Mouse (Mus musculus): ENCODE data around the gene Ctsd. TPM values are rescaled to one million over a fixed set of nuclear protein-coding genes. Genes with fewer than 3 reads are reported as not detected.
A peak's percentile ranks its signal among the peaks of the same experiment; 100 is the strongest.

Ctsd gene
- total RNA-seq, 2 experiments from 2014 or later = 252 to 270 TPM

DNA sequence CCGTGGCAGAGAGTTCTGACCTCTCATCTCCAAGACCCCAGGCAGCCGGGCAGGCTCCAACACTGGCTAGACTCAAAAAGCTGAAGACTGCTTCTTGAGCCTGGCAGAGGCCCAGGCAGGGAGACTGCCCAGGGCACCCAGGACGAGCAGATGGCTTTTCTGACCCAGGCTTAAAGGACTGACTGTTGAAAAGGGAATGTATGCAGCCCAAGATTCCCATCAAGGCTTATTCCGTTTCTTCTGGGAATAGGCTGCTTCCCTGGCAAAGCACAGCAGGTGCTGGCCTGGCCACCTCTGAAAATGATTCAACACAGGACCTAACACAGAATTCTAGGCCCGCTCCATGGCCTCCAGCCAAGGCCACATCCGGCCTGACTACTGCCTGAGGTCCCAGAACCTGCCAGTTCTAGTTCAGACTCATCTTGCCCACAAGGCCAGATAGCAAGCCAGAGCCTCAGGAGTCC, 12.5 kb downstream of the Ctsd start:
- peak in 1 of 2 experiments; percentile 45 for DNase-seq (ENCODE audit: low spot score in 2 of 2)

GRCm38 (mm10) chr7:142374413-142375015, 13.3 kb downstream of the Ctsd start:
- no peak for DNase-seq (ENCODE audit: low spot score in 2 of 2)

GRCm38 (mm10) chr7:142373641-142374412, 14.0 kb downstream of the Ctsd start, which contains the start of gene Ifitm10:
TSS of gene Ifitm10 (minus strand) at chr7:142373753.
- no peak for DNase-seq (ENCODE audit: low spot score in 2 of 2)

DNA sequence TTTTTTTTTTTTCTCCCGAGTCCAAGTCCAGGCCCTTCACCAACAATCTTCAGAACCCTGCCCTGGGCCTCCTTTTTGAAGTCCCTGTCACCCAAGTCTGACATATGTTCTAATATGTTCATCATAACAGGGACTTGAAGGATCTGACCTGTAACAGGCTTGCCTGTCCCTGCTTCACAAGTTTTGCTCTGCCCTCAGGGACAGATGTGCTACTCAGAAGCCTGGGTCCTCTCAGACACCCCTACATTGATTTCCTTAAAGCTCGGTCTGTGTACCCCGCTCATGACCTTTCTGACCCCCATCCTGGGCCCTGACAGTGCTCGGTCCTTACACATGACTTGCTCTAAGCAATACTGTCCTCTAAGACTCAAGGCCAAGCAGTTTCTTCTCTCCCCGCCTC, 14.8 kb downstream of the Ctsd start:
- DNase-seq (ENCODE audit: low spot score in 2 of 2) = no peak

GRCm38 (mm10) chr7:142371768-142372661, 15.8 kb downstream of the Ctsd start:
- DNase-seq (ENCODE audit: low spot score in 2 of 2) = peak in 1 of 2 experiments; percentile 34

GRCm38 (mm10) chr7:142371398-142371767, 16.5 kb downstream of the Ctsd start:
- DNase-seq (ENCODE audit: low spot score in 2 of 2) = peak; percentile 72

GRCm38 (mm10) chr7:142370937-142371336, 16.9 kb downstream of the Ctsd start:
- no peak for DNase-seq (ENCODE audit: low spot score in 2 of 2)

GRCm38 (mm10) chr7:142369820-142370219, 18.0 kb downstream of the Ctsd start:
- no peak for DNase-seq (ENCODE audit: low spot score in 2 of 2)

GRCm38 (mm10) chr7:142368856-142369255, 19.0 kb downstream of the Ctsd start:
- peak; percentile 50 to 60 for DNase-seq (ENCODE audit: low spot score in 2 of 2)

DNA sequence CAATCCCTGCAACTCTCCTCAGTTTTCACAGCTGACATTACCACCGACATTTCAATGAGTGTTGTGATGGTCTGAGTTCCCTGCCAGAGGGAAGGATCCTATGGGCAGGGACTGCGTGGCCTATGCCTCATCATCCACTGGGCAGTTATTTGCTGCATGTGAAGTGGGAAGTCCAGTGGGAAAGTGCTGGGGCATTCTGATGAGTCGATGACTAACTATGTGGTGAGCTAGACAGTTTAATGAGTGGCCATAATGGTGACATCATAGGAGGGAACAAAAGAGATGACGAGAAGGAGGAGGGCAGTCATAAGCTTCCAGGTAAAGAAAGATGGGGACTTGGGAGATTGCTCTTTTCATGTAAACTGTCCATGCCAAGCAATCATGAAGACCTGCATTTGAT, 24.7 kb downstream of the Ctsd start:
- no peak for DNase-seq (ENCODE audit: low spot score in 2 of 2)

DNA sequence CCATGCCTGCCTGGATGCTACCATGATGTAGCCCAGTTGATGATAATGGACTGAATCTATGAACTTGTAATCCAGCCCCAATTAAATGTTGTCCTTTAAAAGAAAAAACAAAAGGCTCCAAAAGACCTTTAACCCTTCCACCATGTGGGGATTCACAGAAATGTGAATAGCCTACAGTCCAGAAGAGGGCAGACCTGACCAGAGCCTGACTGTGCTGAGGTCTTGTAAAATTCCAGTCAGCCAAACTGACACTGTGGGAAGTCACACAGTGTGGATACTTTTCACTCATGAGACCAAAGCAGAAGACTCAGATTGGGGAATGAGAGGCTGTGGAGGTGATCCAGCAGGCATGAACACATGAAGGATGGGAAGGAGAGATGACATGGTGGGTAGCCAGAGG, 27.1 kb downstream of the Ctsd start:
- DNase-seq (ENCODE audit: low spot score in 2 of 2) = no peak

GRCm38 (mm10) chr7:142359129-142359528, 28.7 kb downstream of the Ctsd start:
- no peak for DNase-seq (ENCODE audit: low spot score in 2 of 2)

- no peak for DNase-seq (ENCODE audit: low spot score in 2 of 2)
Observed at GRCm38 (mm10) chr7:142357566-142357965, 30.3 kb downstream of the Ctsd start.

DNA sequence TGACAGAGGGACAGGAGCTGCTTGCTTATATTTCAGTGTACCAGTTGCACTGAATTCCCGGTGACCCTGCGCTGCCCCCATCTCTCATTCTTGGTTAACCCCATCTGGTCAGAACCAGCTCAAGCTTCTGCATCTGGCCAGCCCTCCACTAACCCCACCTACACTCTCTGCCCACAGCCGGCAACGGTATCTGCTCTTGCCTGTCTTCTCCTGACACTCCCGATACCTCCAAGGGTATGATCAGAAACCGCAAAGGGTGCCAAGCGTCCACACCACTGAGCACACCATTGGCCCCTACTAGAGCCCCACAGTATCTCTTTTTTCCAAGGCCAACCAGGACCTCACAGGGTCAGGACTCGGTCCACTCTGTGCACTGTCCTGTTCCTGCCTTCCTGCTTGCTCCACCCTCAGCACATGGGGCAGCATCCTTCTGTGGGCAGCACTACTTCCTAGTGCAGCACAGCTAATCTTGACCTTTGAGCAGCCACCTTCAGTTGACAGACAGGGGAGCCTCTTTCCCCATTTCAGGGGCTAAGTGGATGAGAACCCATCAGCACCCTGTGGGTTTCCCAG, 33.1 kb downstream of the Ctsd start:
- no peak for DNase-seq (ENCODE audit: low spot score in 2 of 2)

DNA sequence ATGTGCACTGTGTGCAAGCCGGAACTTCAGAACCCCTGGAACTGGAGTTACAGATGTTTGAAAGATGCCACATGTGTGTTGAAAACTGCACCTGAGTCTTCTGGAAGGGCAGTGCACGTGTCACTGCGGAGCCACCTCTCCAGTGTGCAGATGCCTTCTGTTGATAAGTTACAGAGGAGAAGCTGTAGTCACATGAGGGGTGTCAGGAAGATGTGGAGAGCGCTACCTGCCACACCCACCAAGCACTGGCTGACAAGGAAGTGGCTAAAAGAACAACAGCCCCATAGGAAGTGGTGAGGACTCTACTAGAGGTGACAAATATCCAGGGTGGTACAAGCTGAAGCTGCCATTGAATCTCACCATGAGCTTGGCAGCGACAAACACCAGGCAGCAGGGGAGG, 34.0 kb downstream of the Ctsd start:
- DNase-seq (ENCODE audit: low spot score in 2 of 2) = no peak

DNA sequence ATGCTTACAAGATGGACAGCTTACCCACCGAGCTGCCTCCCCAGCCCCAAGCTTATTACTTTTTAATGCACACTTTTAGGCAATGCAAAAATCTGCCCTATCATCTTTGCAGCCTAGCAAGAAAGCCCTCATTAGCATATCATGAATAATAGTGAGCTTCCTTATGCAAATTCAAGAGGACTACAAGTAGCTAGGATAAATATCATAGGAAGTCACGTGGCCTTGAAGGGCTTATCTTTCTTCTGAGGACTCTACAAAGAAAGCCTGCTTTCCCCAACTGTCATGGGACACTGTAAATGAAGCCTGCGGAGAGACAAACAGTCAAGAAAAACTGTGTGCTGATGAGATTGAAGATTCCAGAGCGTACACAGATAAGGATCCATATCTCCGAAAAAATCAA, 36.3 kb downstream of the Ctsd start:
- DNase-seq (ENCODE audit: low spot score in 2 of 2) = no peak

GRCm38 (mm10) chr7:142349308-142349961, 38.4 kb downstream of the Ctsd start:
- peak in 1 of 2 experiments; percentile 40 for DNase-seq (ENCODE audit: low spot score in 2 of 2)

- DNase-seq (ENCODE audit: low spot score in 2 of 2) = no peak
Observed at GRCm38 (mm10) chr7:142347542-142347941, 40.3 kb downstream of the Ctsd start.

DNA sequence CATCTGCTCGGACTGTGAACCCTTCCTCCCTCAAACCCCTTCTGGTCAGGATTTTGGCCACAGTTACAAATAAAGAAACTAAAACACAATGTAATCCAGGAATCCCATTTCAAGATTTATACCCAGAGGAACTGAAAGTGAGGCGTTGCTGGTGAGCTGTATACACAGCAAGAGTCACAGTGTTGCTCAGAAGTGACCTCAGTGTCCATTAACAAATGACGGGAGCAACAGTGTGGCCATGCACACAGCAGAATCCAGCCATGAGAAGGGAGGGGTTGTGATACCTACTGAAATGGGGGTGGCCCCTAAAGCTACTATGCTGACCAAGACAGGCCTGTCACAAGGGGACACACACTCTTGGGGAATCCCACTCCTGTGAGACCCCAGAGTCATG, 45.6 kb downstream of the Ctsd start:
- no peak for DNase-seq (ENCODE audit: low spot score in 2 of 2)

DNA sequence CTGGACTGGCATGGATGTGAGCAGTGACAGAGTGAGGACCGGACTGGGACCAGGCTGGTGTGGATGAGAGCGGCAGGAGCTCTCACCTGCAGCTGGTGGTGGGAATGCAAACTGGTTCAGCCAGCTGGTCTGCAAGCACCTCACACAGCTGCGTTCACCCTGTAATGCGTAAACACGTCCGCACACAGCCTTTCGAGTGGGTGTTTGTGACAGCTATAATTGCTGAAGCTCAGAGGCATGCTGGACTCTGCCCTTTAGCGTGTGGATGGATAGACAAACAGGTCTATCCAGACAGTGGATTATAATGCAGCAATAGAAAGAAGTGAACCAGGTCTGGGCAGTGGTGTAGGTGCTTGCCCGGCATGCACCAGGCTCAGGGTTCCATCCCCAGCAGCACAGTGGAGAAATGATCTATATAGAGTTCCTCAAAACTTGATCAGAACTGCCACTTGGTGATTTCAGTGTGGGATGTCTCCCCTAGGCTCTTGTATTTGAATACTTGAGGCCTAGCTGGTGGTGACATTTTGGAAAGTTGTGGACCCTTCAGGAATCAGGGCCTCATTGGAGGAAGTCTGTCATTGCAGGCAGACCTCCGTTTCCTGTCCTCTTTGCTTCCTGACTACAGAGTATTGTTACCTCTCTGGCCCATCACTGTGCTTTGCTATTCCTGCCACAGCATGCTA, 46.1 kb downstream of the Ctsd start:
- no peak for DNase-seq (ENCODE audit: low spot score in 2 of 2)
